Mouse (Mus musculus): ENCODE results near the gene Ssh1.
A peak's percentile ranks its signal among the peaks of the same experiment; 100 is the strongest.

- TF ChIP-seq CTCF (IDR thresholded peaks at IDR 0.05; ENCODE audit: low read depth) (no peak), EP300 (IDR thresholded peaks at IDR 0.05; ENCODE audit: low read depth) (peak; percentile 16; the same call in 1 of the 2 replicates)
Observed at GRCm38 (mm10) chr5:113924608-113925007, 69.1 kb downstream of the Ssh1 start.

Measured in liver, postnatal 0 days (tissue).